ENCODE assay signal across 24 mouse cellular contexts in the genomic region with DNA sequence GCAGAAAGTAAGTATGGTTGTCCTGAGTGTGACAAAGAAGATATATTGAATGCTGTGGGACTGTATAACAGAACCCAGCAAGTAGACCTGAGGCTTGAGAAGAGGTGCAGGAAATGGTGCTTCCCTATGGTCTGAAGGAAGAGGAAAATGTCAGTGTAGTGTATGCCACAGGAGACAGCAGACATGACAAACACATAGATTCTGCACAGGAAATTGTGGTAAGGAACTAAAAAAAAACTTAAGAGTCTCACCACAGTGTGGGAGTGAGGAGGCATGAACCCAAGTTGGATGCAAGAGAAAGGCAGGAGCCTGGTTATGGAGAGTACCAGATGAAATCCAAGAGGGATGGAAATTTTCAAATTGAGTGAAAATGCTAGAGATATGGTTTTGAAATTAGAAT.
"Had no signal": no experiment of that assay in that cellular context is flagged by ENCODE, and none has a peak within 500 bp of the region (broad histone marks: within the 10 kb centered on the region; RNA-seq: fewer than 3 reads in every experiment).

No protein-coding gene starts in this region.

- H3K27me3 ChIP-seq: heart, embryonic 12.5 days; hindbrain, embryonic 13.5 days; hindbrain, embryonic 15.5 days; kidney, embryonic 15.5 days; limb, embryonic 13.5 days; limb, embryonic 15.5 days; liver, embryonic 12.5 days had no signal

- ATAC-seq: hindbrain, postnatal 0 days; intestine, embryonic 16.5 days; liver, embryonic 12.5 days had no signal

- H3K36me3 ChIP-seq: heart, embryonic 12.5 days; hindbrain, embryonic 13.5 days; hindbrain, embryonic 15.5 days; kidney, embryonic 15.5 days; limb, embryonic 13.5 days; limb, embryonic 15.5 days; liver, embryonic 12.5 days had no signal

- H3K9me3 ChIP-seq: heart, embryonic 12.5 days; hindbrain, embryonic 13.5 days; hindbrain, embryonic 15.5 days; kidney, embryonic 15.5 days; limb, embryonic 13.5 days; limb, embryonic 15.5 days; liver, embryonic 12.5 days had no signal

- H3K4me1 ChIP-seq: heart, embryonic 12.5 days; hindbrain, embryonic 13.5 days; hindbrain, embryonic 15.5 days; kidney, embryonic 15.5 days; limb, embryonic 13.5 days; limb, embryonic 15.5 days; liver, embryonic 12.5 days had no signal

- H3K4me2 ChIP-seq: heart, embryonic 12.5 days; hindbrain, embryonic 13.5 days; hindbrain, embryonic 15.5 days; kidney, embryonic 15.5 days; limb, embryonic 13.5 days; limb, embryonic 15.5 days; liver, embryonic 12.5 days had no signal

- H3K9ac ChIP-seq: heart, embryonic 12.5 days; hindbrain, embryonic 13.5 days; hindbrain, embryonic 15.5 days; kidney, embryonic 15.5 days; limb, embryonic 13.5 days; limb, embryonic 15.5 days; liver, embryonic 12.5 days; liver, embryonic 14.5 days had no signal

- DNase-seq: gastrocnemius, postnatal 14 days; heart, adult 11 months; heart, adult 2 months; heart, postnatal 10 days; heart, postnatal 4 days; kidney, adult 11 months; kidney, adult 2 months; kidney, adult 9 months; kidney, postnatal 14 days; kidney, postnatal 36 days; layer of hippocampus, adult 9-11 months; layer of hippocampus, postnatal 36 days; left cerebral cortex, postnatal 4 days had no signal

- H3K4me3 ChIP-seq: heart, adult 2 months; heart, embryonic 12.5 days; hindbrain, embryonic 13.5 days; hindbrain, embryonic 15.5 days; kidney, embryonic 15.5 days; limb, embryonic 13.5 days; limb, embryonic 15.5 days; liver, embryonic 12.5 days had no signal

- H3K27ac ChIP-seq: heart, adult 2 months; hindbrain, embryonic 13.5 days; hindbrain, embryonic 15.5 days; hindbrain, postnatal 0 days; kidney, embryonic 15.5 days; kidney, postnatal 0 days; limb, embryonic 13.5 days; limb, embryonic 15.5 days; liver, embryonic 12.5 days; liver, embryonic 14.5 days had no signal
